Mouse (Mus musculus): Measurements from ENCODE around the gene Ube3a. TPM values are rescaled to one million over a fixed set of nuclear protein-coding genes. Genes with fewer than 3 reads are reported as not detected.

The Ube3a gene
- 13.4 and 35.1 TPM in 2 replicates for polyA plus RNA-seq (2011; ENCODE audit: insufficient read depth, insufficient read length, low replicate concordance, missing spikeins)

- Histone ChIP-seq H3K4me1 (ENCODE audit: control insufficient read depth, insufficient read depth, low read length) (no peaks in the 10 kb centered on the region), H3K4me3 (replicated peaks; ENCODE audit: control insufficient read depth, low read depth, low read length) (peak within 1 kb of the TSS; percentile 87), H3K27ac (ENCODE audit: control insufficient read depth, insufficient read depth, low read depth, low read length, poor library complexity) (peak within 1 kb of the TSS; percentile 95)
- WGBS: under 1% methylated on average over 50 of the region's 50 CpGs
- TF ChIP-seq CTCF (IDR thresholded peaks at IDR 0.05; ENCODE audit: control insufficient read depth, insufficient read depth, low read length): peak; percentile 24; the same call in 1 of the 2 replicates
- peak; percentile 86; the same call in 1 of the 2 replicates for TF ChIP-seq POLR2A (IDR thresholded peaks at IDR 0.05; ENCODE audit: borderline replicate concordance, control insufficient read depth, low read depth, low read length)
Observed at GRCm38 (mm10) chr7:59228045-59228865, at the start of gene Ube3a. Gene Ube3a (plus strand): TSS chr7:59228750.

GRCm38 (mm10) chr7:59192831-59193230 lies 35.7 kb upstream of the Ube3a start:
- no peak overlapping the region for H3K4me3 ChIP-seq (replicated peaks; ENCODE audit: control insufficient read depth, low read depth, low read length)
- no peak overlapping the region for H3K27ac ChIP-seq (ENCODE audit: control insufficient read depth, insufficient read depth, low read depth, low read length, poor library complexity)
- H3K4me1 ChIP-seq (ENCODE audit: control insufficient read depth, insufficient read depth, low read length): no peaks in the 10 kb centered on the region
- no peak for TF ChIP-seq POLR2A (IDR thresholded peaks at IDR 0.05; ENCODE audit: borderline replicate concordance, control insufficient read depth, low read depth, low read length)
- no peak for TF ChIP-seq CTCF (IDR thresholded peaks at IDR 0.05; ENCODE audit: control insufficient read depth, insufficient read depth, low read length)

- Histone ChIP-seq H3K27ac (ENCODE audit: control insufficient read depth, insufficient read depth, low read depth, low read length, poor library complexity) (no peak overlapping the region), H3K4me1 (ENCODE audit: control insufficient read depth, insufficient read depth, low read length) (no peaks in the 10 kb centered on the region), H3K4me3 (replicated peaks; ENCODE audit: control insufficient read depth, low read depth, low read length) (no peak overlapping the region)
- no peak for TF ChIP-seq POLR2A (IDR thresholded peaks at IDR 0.05; ENCODE audit: borderline replicate concordance, control insufficient read depth, low read depth, low read length)
- TF ChIP-seq CTCF (IDR thresholded peaks at IDR 0.05; ENCODE audit: control insufficient read depth, insufficient read depth, low read length): no peak
- 62% methylated on average over 1 of the region's 1 CpGs for WGBS
Observed at GRCm38 (mm10) chr7:59214911-59215310, 13.6 kb upstream of the Ube3a start.

- 85% methylated on average over 1 of the region's 1 CpGs for WGBS
- Histone ChIP-seq H3K4me1 (ENCODE audit: control insufficient read depth, insufficient read depth, low read length) (no peaks in the 10 kb centered on the region), H3K4me3 (replicated peaks; ENCODE audit: control insufficient read depth, low read depth, low read length) (no peak overlapping the region), H3K27ac (ENCODE audit: control insufficient read depth, insufficient read depth, low read depth, low read length, poor library complexity) (no peak overlapping the region)
- TF ChIP-seq POLR2A (IDR thresholded peaks at IDR 0.05; ENCODE audit: borderline replicate concordance, control insufficient read depth, low read depth, low read length) (no peak), CTCF (IDR thresholded peaks at IDR 0.05; ENCODE audit: control insufficient read depth, insufficient read depth, low read length) (no peak)
Observed at GRCm38 (mm10) chr7:59221244-59221643, 7.3 kb upstream of the Ube3a start.

- Histone ChIP-seq H3K4me3 (replicated peaks; ENCODE audit: control insufficient read depth, low read depth, low read length) (peak overlapping the region; percentile 87), H3K27ac (ENCODE audit: control insufficient read depth, insufficient read depth, low read depth, low read length, poor library complexity) (peak overlapping the region; percentile 95), H3K4me1 (ENCODE audit: control insufficient read depth, insufficient read depth, low read length) (no peaks in the 10 kb centered on the region)
- TF ChIP-seq CTCF (IDR thresholded peaks at IDR 0.05; ENCODE audit: control insufficient read depth, insufficient read depth, low read length): peak; percentile 37; the same call in 1 of the 2 replicates
- TF ChIP-seq POLR2A (IDR thresholded peaks at IDR 0.05; ENCODE audit: borderline replicate concordance, control insufficient read depth, low read depth, low read length): no peak
- WGBS: 1% methylated on average over 39 of the region's 39 CpGs
Observed at GRCm38 (mm10) chr7:59228866-59229182, 274 bp downstream of the Ube3a start.

- under 1% methylated on average over 52 of the region's 52 CpGs for WGBS
- peak overlapping the region; percentile 87 for H3K4me3 ChIP-seq (replicated peaks; ENCODE audit: control insufficient read depth, low read depth, low read length)
- H3K4me1 ChIP-seq (ENCODE audit: control insufficient read depth, insufficient read depth, low read length): no peaks in the 10 kb centered on the region
- no peak for TF ChIP-seq POLR2A (IDR thresholded peaks at IDR 0.05; ENCODE audit: borderline replicate concordance, control insufficient read depth, low read depth, low read length)
- TF ChIP-seq CTCF (IDR thresholded peaks at IDR 0.05; ENCODE audit: control insufficient read depth, insufficient read depth, low read length): no peak
- peak overlapping the region; percentile 95 for H3K27ac ChIP-seq (ENCODE audit: control insufficient read depth, insufficient read depth, low read depth, low read length, poor library complexity)
Observed at GRCm38 (mm10) chr7:59229183-59229911, 797 bp downstream of the Ube3a start.

GRCm38 (mm10) chr7:59230304-59230703 lies 1.8 kb downstream of the Ube3a start:
- H3K4me3 ChIP-seq (replicated peaks; ENCODE audit: control insufficient read depth, low read depth, low read length): peak overlapping the region; percentile 26
- no peak overlapping the region for H3K27ac ChIP-seq (ENCODE audit: control insufficient read depth, insufficient read depth, low read depth, low read length, poor library complexity)

GRCm38 (mm10) chr7:59230768-59231167 lies 2.2 kb downstream of the Ube3a start:
- H3K4me3 ChIP-seq (replicated peaks; ENCODE audit: control insufficient read depth, low read depth, low read length): no peak overlapping the region
- TF ChIP-seq CTCF (IDR thresholded peaks at IDR 0.05; ENCODE audit: control insufficient read depth, insufficient read depth, low read length) (no peak), POLR2A (IDR thresholded peaks at IDR 0.05; ENCODE audit: borderline replicate concordance, control insufficient read depth, low read depth, low read length) (no peak)
- H3K27ac ChIP-seq (ENCODE audit: control insufficient read depth, insufficient read depth, low read depth, low read length, poor library complexity): no peak overlapping the region
- no peaks in the 10 kb centered on the region for H3K4me1 ChIP-seq (ENCODE audit: control insufficient read depth, insufficient read depth, low read length)
- 67% methylated on average over 5 of the region's 5 CpGs for WGBS

More at GRCm38 (mm10) chr7:59230304-59230703, 1.8 kb downstream of the Ube3a start:
- no peaks in the 10 kb centered on the region for H3K4me1 ChIP-seq (ENCODE audit: control insufficient read depth, insufficient read depth, low read length)
- 7% methylated on average over 4 of the region's 4 CpGs for WGBS
- TF ChIP-seq POLR2A (IDR thresholded peaks at IDR 0.05; ENCODE audit: borderline replicate concordance, control insufficient read depth, low read depth, low read length): no peak
- TF ChIP-seq CTCF (IDR thresholded peaks at IDR 0.05; ENCODE audit: control insufficient read depth, insufficient read depth, low read length): no peak

Data from bone marrow, adult 2 months (tissue).